ENCODE assay signal across 9 mouse cellular contexts in the genomic region with DNA sequence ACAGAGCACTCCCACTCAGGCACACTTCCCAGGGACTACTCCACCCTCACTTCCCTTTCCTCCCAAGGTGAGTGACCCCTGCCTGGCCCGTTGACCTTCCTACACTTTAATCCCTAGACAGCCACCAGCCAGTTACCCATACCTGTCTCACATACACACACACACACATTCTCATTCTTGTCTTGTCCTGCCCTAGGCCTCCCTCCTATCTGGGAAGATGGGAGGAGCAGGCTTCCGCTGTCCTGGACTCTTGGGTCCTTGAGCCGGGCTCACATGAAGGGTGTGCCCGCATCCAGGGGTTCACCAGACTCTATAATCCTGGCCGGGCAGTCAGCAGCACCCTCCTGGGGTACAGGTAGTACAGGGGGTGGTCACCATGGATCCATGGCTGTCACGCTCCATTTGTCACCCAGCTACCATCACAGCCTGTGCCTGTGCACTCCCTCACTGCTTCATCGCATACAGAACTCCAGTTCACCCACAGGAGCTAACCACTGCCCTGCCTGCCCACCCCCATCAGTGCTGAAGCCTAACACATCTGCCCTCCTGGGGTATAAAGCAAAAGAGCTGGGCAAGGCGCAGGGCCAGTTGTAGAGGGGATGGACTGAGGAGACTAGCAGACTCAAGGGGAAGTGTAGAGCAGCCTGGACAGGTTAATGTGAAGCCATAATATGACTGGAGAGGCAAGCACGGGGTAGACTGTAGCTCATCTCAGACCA. TPM values are rescaled to one million over a fixed set of nuclear protein-coding genes. Genes with fewer than 3 reads are reported as not detected.
DNase-seq lines count a peak whose midpoint lies in the region; ATAC-seq lines count a peak whose summit lies in the region.
"Had no signal": no experiment of that assay in that cellular context is flagged by ENCODE, and none has a peak within 500 bp of the region (broad histone marks: within the 10 kb centered on the region; RNA-seq: fewer than 3 reads in every experiment).

No protein-coding gene starts in this region.

- H3K4me1 ChIP-seq in kidney, embryonic 15.5 days, result peaks cover 30% of the 10 kb centered on the region
- H3K4me1 ChIP-seq in embryonic facial prominence, embryonic 14.5 days (ENCODE audit: control insufficient read depth, insufficient read depth, low read length), result peaks cover 7% of the 10 kb centered on the region
- peaks cover 37% of the 10 kb centered on the region for H3K4me1 ChIP-seq in intestine, embryonic 16.5 days (ENCODE audit: control insufficient read depth, insufficient read depth, low read length)
- H3K4me1 ChIP-seq in neural tube, embryonic 12.5 days, result peaks cover 10% of the 10 kb centered on the region; the same call in 1 of the 2 replicates

- no peak overlapping the region for H3K9ac ChIP-seq in kidney, embryonic 15.5 days
- H3K9ac ChIP-seq in embryonic facial prominence, embryonic 14.5 days (ENCODE audit: low read depth, low read length), result peak overlapping the region; percentile 65
- peak overlapping the region; percentile 67 for H3K9ac ChIP-seq in intestine, embryonic 16.5 days (ENCODE audit: low read depth, low read length)
- H3K9ac ChIP-seq in neural tube, embryonic 12.5 days, result no peak overlapping the region

- peak overlapping the region; percentile 72 for H3K4me2 ChIP-seq in kidney, embryonic 15.5 days
- H3K4me2 ChIP-seq in embryonic facial prominence, embryonic 14.5 days (ENCODE audit: low read depth, low read length), result peak overlapping the region; percentile 69
- H3K4me2 ChIP-seq in intestine, embryonic 16.5 days (ENCODE audit: low read depth, low read length), result peak overlapping the region; percentile 77
- peak overlapping the region; percentile 65 for H3K4me2 ChIP-seq in neural tube, embryonic 12.5 days (replicated peaks)

- no peak for DNase-seq in kidney, postnatal 4 days
- no peak for DNase-seq in embryonic facial prominence, embryonic 14.5 days (ENCODE audit: low spot score)
- DNase-seq in natural killer cell, adult 2 months (ENCODE audit: low spot score in 2 of 2), result no peak
- no peak for DNase-seq in frontal cortex, postnatal 25 days (ENCODE audit: low spot score in 2 of 2)
- DNase-seq in adipocyte (ENCODE audit: low spot score), result no peak
- DNase-seq: cerebellum, postnatal 36 days had no signal

- H3K27ac ChIP-seq in kidney, embryonic 15.5 days, result peak overlapping the region; percentile 37; the same call in 1 of the 2 replicates
- H3K27ac ChIP-seq in embryonic facial prominence, embryonic 14.5 days (replicated peaks; ENCODE audit: low read depth, low read length), result peak overlapping the region; percentile 77; the same call in 1 of the 2 replicates
- peak overlapping the region; percentile 96 for H3K27ac ChIP-seq in intestine, embryonic 16.5 days (ENCODE audit: low read length)
- no peak overlapping the region for H3K27ac ChIP-seq in neural tube, embryonic 12.5 days

- no peaks in the 10 kb centered on the region for H3K27me3 ChIP-seq in kidney, embryonic 15.5 days
- H3K27me3 ChIP-seq in embryonic facial prominence, embryonic 14.5 days (replicated peaks; ENCODE audit: control insufficient read depth, insufficient read depth, low read length), result no peaks in the 10 kb centered on the region
- H3K27me3 ChIP-seq in intestine, embryonic 16.5 days (replicated peaks; ENCODE audit: control insufficient read depth, insufficient read depth, low read length), result no peaks in the 10 kb centered on the region
- H3K27me3 ChIP-seq in neural tube, embryonic 12.5 days (replicated peaks), result 0 out of 2 replicates have a peak, but pooled peaks cover 4% of the 10 kb centered on the region

- no peak overlapping the region for H3K4me3 ChIP-seq in kidney, embryonic 15.5 days (replicated peaks)
- peak overlapping the region; percentile 41; the same call in 1 of the 2 replicates for H3K4me3 ChIP-seq in embryonic facial prominence, embryonic 14.5 days (ENCODE audit: low read depth, low read length)
- peak overlapping the region; percentile 44; the same call in 1 of the 2 replicates for H3K4me3 ChIP-seq in intestine, embryonic 16.5 days (ENCODE audit: low read length)
- no peak overlapping the region for H3K4me3 ChIP-seq in neural tube, embryonic 12.5 days

- peaks cover 40% of the 10 kb centered on the region for H3K36me3 ChIP-seq in kidney, embryonic 15.5 days
- peaks cover 43% of the 10 kb centered on the region for H3K36me3 ChIP-seq in embryonic facial prominence, embryonic 14.5 days (ENCODE audit: control insufficient read depth, insufficient read depth, low read length)
- H3K36me3 ChIP-seq in intestine, embryonic 16.5 days (ENCODE audit: control insufficient read depth, insufficient read depth, low read length), result peaks cover 12% of the 10 kb centered on the region; the same call in 1 of the 2 replicates
- H3K36me3 ChIP-seq in neural tube, embryonic 12.5 days, result peaks cover 9% of the 10 kb centered on the region; the same call in 1 of the 2 replicates

- WGBS in kidney, embryonic 15.5 days, result 55% methylated on average over 9 of the region's 9 CpGs
- 58% methylated on average over 9 of the region's 9 CpGs for WGBS in embryonic facial prominence, embryonic 14.5 days
- 60% methylated on average over 9 of the region's 9 CpGs for WGBS in intestine, embryonic 16.5 days
- 75% methylated on average over 9 of the region's 9 CpGs for WGBS in neural tube, embryonic 12.5 days

- no peaks in the 10 kb centered on the region for H3K9me3 ChIP-seq in kidney, embryonic 15.5 days (replicated peaks)
- H3K9me3 ChIP-seq in embryonic facial prominence, embryonic 14.5 days (ENCODE audit: control insufficient read depth, low read length), result no peaks in the 10 kb centered on the region
- no peaks in the 10 kb centered on the region for H3K9me3 ChIP-seq in intestine, embryonic 16.5 days (ENCODE audit: control insufficient read depth, low read length)
- no peaks in the 10 kb centered on the region for H3K9me3 ChIP-seq in neural tube, embryonic 12.5 days

- ATAC-seq in kidney, embryonic 15.5 days (replicated peaks; ENCODE audit: low FRiP score), result peak; percentile 38
- no peak for ATAC-seq in embryonic facial prominence, embryonic 14.5 days (ENCODE audit: low read depth)
- peak; percentile 38 for ATAC-seq in intestine, embryonic 16.5 days
- peak; percentile 30 for ATAC-seq in neural tube, embryonic 12.5 days (ENCODE audit: low FRiP score, low read depth)

RNA-seq across cellular contexts. Expression of a gene that starts 6.7 kb away (rescaled TPM):
- 194 and 208 TPM in 2 replicates for polyA plus RNA-seq in kidney, embryonic 15.5 days (2015; fragmentation: Nextera tagmentation; extraction: Ambion mirVana)
- polyA plus RNA-seq in embryonic facial prominence, embryonic 14.5 days (2014; fragmentation: Nextera tagmentation; extraction: Ambion mirVana), result 140 and 164 TPM in 2 replicates
- 360 and 389 TPM in 2 replicates for polyA plus RNA-seq in intestine, embryonic 16.5 days (2015; fragmentation: Nextera tagmentation; extraction: Ambion mirVana)
- 100 and 109 TPM in 2 replicates for polyA plus RNA-seq in neural tube, embryonic 12.5 days (2016; fragmentation: Nextera tagmentation; extraction: Ambion mirVana)

RNA-seq across cellular contexts. Expression of a gene that starts 21.9 kb away (rescaled TPM):
- polyA plus RNA-seq in kidney, embryonic 15.5 days (2015; fragmentation: Nextera tagmentation; extraction: Ambion mirVana), result 1,673 and 1,817 TPM in 2 replicates
- polyA plus RNA-seq in embryonic facial prominence, embryonic 14.5 days (2014; fragmentation: Nextera tagmentation; extraction: Ambion mirVana), result 1,358 and 1,723 TPM in 2 replicates
- 1,239 and 1,387 TPM in 2 replicates for polyA plus RNA-seq in intestine, embryonic 16.5 days (2015; fragmentation: Nextera tagmentation; extraction: Ambion mirVana)
- polyA plus RNA-seq in neural tube, embryonic 12.5 days (2016; fragmentation: Nextera tagmentation; extraction: Ambion mirVana), result 2,060 and 2,115 TPM in 2 replicates

RNA-seq across cellular contexts. Expression of a gene that starts 24.3 kb away (rescaled TPM):
- 37.3 and 40.1 TPM in 2 replicates for polyA plus RNA-seq in kidney, embryonic 15.5 days (2015; fragmentation: Nextera tagmentation; extraction: Ambion mirVana)
- polyA plus RNA-seq in embryonic facial prominence, embryonic 14.5 days (2014; fragmentation: Nextera tagmentation; extraction: Ambion mirVana), result 25.1 and 30.3 TPM in 2 replicates
- 22.9 and 24.4 TPM in 2 replicates for polyA plus RNA-seq in intestine, embryonic 16.5 days (2015; fragmentation: Nextera tagmentation; extraction: Ambion mirVana)
- 47.9 and 48.6 TPM in 2 replicates for polyA plus RNA-seq in neural tube, embryonic 12.5 days (2016; fragmentation: Nextera tagmentation; extraction: Ambion mirVana)

RNA-seq across cellular contexts. Expression of a gene that starts 31.4 kb away (rescaled TPM):
- polyA plus RNA-seq in kidney, embryonic 15.5 days (2015; fragmentation: Nextera tagmentation; extraction: Ambion mirVana), result 2.1 and 2.7 TPM in 2 replicates
- polyA plus RNA-seq in embryonic facial prominence, embryonic 14.5 days (2014; fragmentation: Nextera tagmentation; extraction: Ambion mirVana), result 10.7 and 11.0 TPM in 2 replicates
- 11.9 and 15.2 TPM in 2 replicates for polyA plus RNA-seq in intestine, embryonic 16.5 days (2015; fragmentation: Nextera tagmentation; extraction: Ambion mirVana)
- polyA plus RNA-seq in neural tube, embryonic 12.5 days (2016; fragmentation: Nextera tagmentation; extraction: Ambion mirVana), result 0.99 and 1.4 TPM in 2 replicates

Comparison
In these comparisons a context has a peak if more than half of its experiments do, and no peak if none do; other contexts are left out.
1. H3K4me3 ChIP-seq: peak in embryonic facial prominence, embryonic 14.5 days (single experiment) and intestine, embryonic 16.5 days (single experiment); none in kidney, embryonic 15.5 days (single experiment) and neural tube, embryonic 12.5 days (single experiment).
2. H3K9ac ChIP-seq: peak in embryonic facial prominence, embryonic 14.5 days (single experiment) and intestine, embryonic 16.5 days (single experiment); none in kidney, embryonic 15.5 days (single experiment) and neural tube, embryonic 12.5 days (single experiment).
3. Peak in every context shown above with its lines, with median percentiles within 50 percentile points of each other: H3K4me2 ChIP-seq.